Mouse (Mus musculus) brain, embryonic 14.5 days (tissue): ENCODE measurements around the gene Tsks. TPM values are rescaled to one million over a fixed set of nuclear protein-coding genes. Genes with fewer than 3 reads are reported as not detected.

Experiments
- DNase-seq: peaks from one replicate; pipeline ENCODE4 v3.0.0-alpha.2; 2011; ENCODE audit warnings: low read depth
- CTCF ChIP-seq: fragments of 200-500 bp; IDR thresholded peaks from 2 replicates; pipeline ENCODE4 v1.5.1; 2012; ENCODE audit warnings: inconsistent platforms, mild to moderate bottlenecking, moderate library complexity, borderline replicate concordance; ENCODE audit not compliant: insufficient read depth, insufficient read length; ENCODE audit errors: extremely low read depth
- POLR2A ChIP-seq: fragments of 200-500 bp; IDR thresholded peaks from 2 replicates; pipeline ENCODE4 v1.6.1; 2012; ENCODE audit warnings: mild to moderate bottlenecking, inconsistent platforms, borderline replicate concordance; ENCODE audit not compliant: poor library complexity, insufficient read depth, insufficient read length, severe bottlenecking; ENCODE audit errors: extremely low read depth
- polyA plus RNA-seq: library from polyadenylated mRNA; depleted of rRNA; stranded (reverse); fragments of >200 nt; gene quantifications from 2 replicates; pipeline ENCODE4 v1.2.3, GENCODE M21; 2012; rRNA removed

Tsks gene
- polyA plus RNA-seq, 1 experiment, result 0.04 TPM

- TF ChIP-seq CTCF (no peak), POLR2A (no peak)
Measured at GRCm38 (mm10) chr7:45005321-45005992, 62.5 kb downstream of the Tsks start.

GRCm38 (mm10) chr7:45006503-45006902 lies 63.5 kb downstream of the Tsks start:
- no peak for TF ChIP-seq POLR2A
- no peak for TF ChIP-seq CTCF
- no peak for DNase-seq

More at GRCm38 (mm10) chr7:45005321-45005992, 62.5 kb downstream of the Tsks start:
- no peak for DNase-seq

GRCm38 (mm10) chr7:45007141-45007540 lies 64.1 kb downstream of the Tsks start:
- TF ChIP-seq POLR2A (no peak), CTCF (no peak)
- no peak for DNase-seq

Other genes starting within 250 kb of the Tsks start
- gene Izumo2, start 234.5 kb upstream of the Tsks start, polyA plus RNA-seq, result not detected in 2 replicates
- 31.1 and 45.0 TPM in 2 replicates for gene Vrk3, start 194.8 kb upstream of the Tsks start, polyA plus RNA-seq
- gene Zfp473, start 192.2 kb upstream of the Tsks start, polyA plus RNA-seq, result 1.0 and 1.1 TPM in 2 replicates
- 73.9 and 96.1 TPM in 2 replicates for gene Nup62, start 127.1 kb upstream of the Tsks start, polyA plus RNA-seq
- 0.42 and 0.59 TPM in 2 replicates for gene Il4i1, start 126.8 kb upstream of the Tsks start, polyA plus RNA-seq
- 24.8 and 36.4 TPM in 2 replicates for gene Atf5, start 126.5 kb upstream of the Tsks start, polyA plus RNA-seq
- gene Akt1s1, start 94.2 kb upstream of the Tsks start, polyA plus RNA-seq, result 141 and 160 TPM in 2 replicates
- 96.8 and 124 TPM in 2 replicates for gene Tbc1d17, start 94.1 kb upstream of the Tsks start, polyA plus RNA-seq
- 33.1 and 42.3 TPM in 2 replicates for gene Pnkp, start 86.1 kb upstream of the Tsks start, polyA plus RNA-seq
- gene Ptov1, start 73.4 kb upstream of the Tsks start, polyA plus RNA-seq, result 927 and 1,026 TPM in 2 replicates
- gene Med25, start 50.5 kb upstream of the Tsks start, polyA plus RNA-seq, result 205 and 206 TPM in 2 replicates
- gene Fuz, start 47.1 kb upstream of the Tsks start, polyA plus RNA-seq, result 29.7 and 47.4 TPM in 2 replicates
- 165 and 185 TPM in 2 replicates for gene Ap2a1, start 13.7 kb upstream of the Tsks start, polyA plus RNA-seq
- gene Cpt1c, start 31.6 kb downstream of the Tsks start, polyA plus RNA-seq, result 102 and 135 TPM in 2 replicates
- gene Prmt1, start 43.4 kb downstream of the Tsks start, polyA plus RNA-seq, result 824 and 992 TPM in 2 replicates
- gene Irf3, start 54.4 kb downstream of the Tsks start, polyA plus RNA-seq, result 84.4 and 130 TPM in 2 replicates
- 20.5 and 33.9 TPM in 2 replicates for gene Bcl2l12, start 55.5 kb downstream of the Tsks start, polyA plus RNA-seq
- 125 and 147 TPM in 2 replicates for gene Scaf1, start 73.2 kb downstream of the Tsks start, polyA plus RNA-seq
- gene Rras, start 74.8 kb downstream of the Tsks start, polyA plus RNA-seq, result 18.2 and 20.7 TPM in 2 replicates
- 10.5 and 39.1 TPM in 2 replicates for gene Prr12, start 109.7 kb downstream of the Tsks start, polyA plus RNA-seq
- 81.9 and 84.1 TPM in 2 replicates for gene Nosip, start 119.2 kb downstream of the Tsks start, polyA plus RNA-seq
- gene Prrg2, start 119.5 kb downstream of the Tsks start, polyA plus RNA-seq, result 25.0 and 30.6 TPM in 2 replicates
- 68.2 and 101 TPM in 2 replicates for gene Rcn3, start 149.0 kb downstream of the Tsks start, polyA plus RNA-seq
- gene Fcgrt, start 160.6 kb downstream of the Tsks start, polyA plus RNA-seq, result 11.7 and 17.3 TPM in 2 replicates
- 421 and 634 TPM in 2 replicates for gene Rps11, start 181.2 kb downstream of the Tsks start, polyA plus RNA-seq
- 2,550 and 2,843 TPM in 2 replicates for gene Rpl13a, start 185.6 kb downstream of the Tsks start, polyA plus RNA-seq
- gene Gm45713, start 193.0 kb downstream of the Tsks start, polyA plus RNA-seq, result 0.30 and 0.31 TPM in 2 replicates
- gene Flt3l, start 193.2 kb downstream of the Tsks start, polyA plus RNA-seq, result 6.2 and 9.0 TPM in 2 replicates
- 130 and 151 TPM in 2 replicates for gene Pih1d1, start 211.1 kb downstream of the Tsks start, polyA plus RNA-seq
- gene Aldh16a1, start 211.4 kb downstream of the Tsks start, polyA plus RNA-seq, result 26.4 and 34.2 TPM in 2 replicates
- gene Slc17a7, start 220.7 kb downstream of the Tsks start, polyA plus RNA-seq, result 6.7 and 25.8 TPM in 2 replicates
- gene Gfy, start 236.4 kb downstream of the Tsks start, polyA plus RNA-seq, result 0.04 and 0.12 TPM in 2 replicates
- 0.25 and 0.30 TPM in 2 replicates for gene Pth2, start 237.8 kb downstream of the Tsks start, polyA plus RNA-seq